Mouse (Mus musculus) bone marrow, adult 2 months (tissue): ENCODE data around the gene Vat1.

Experiments
- CTCF ChIP-seq: fragments of 200-500 bp; IDR thresholded peaks from 2 replicates; pipeline ENCODE4 v1.5.1; 2011; ENCODE audit warnings: low read length, control low read depth; ENCODE audit not compliant: control insufficient read depth, insufficient read depth
- POLR2A ChIP-seq: fragments of 200-500 bp; IDR thresholded peaks from 2 replicates; pipeline ENCODE4 v1.6.1; 2011; ENCODE audit warnings: low read depth, mild to moderate bottlenecking, control low read depth, low read length, borderline replicate concordance; ENCODE audit not compliant: control insufficient read depth

- TF ChIP-seq POLR2A: no peak
- TF ChIP-seq CTCF: no peak
Observed at GRCm38 (mm10) chr11:101457631-101458030, 8.4 kb downstream of the Vat1 start.
